Mouse (Mus musculus) cerebellum, adult (tissue): ENCODE data around the gene Col4a2.
A peak's percentile ranks its signal among the peaks of the same experiment; 100 is the strongest.
"Not testable (repeated sequence)": the region's sequence is repeated elsewhere in the genome, so short reads cannot be mapped to it uniquely, and the experiment has no call there.

ENCODE experiments used
- ATAC-seq: cut with Nextera tagmentation; 2 replicates; pipeline ENCODE4 v1.9.2; 2017; ENCODE audit warnings: mild to moderate bottlenecking, moderate library complexity, mixed read lengths; ENCODE audit not compliant: insufficient number of reproducible peaks, low FRiP score, low TSS enrichment

Gene Col4a2

DNA sequence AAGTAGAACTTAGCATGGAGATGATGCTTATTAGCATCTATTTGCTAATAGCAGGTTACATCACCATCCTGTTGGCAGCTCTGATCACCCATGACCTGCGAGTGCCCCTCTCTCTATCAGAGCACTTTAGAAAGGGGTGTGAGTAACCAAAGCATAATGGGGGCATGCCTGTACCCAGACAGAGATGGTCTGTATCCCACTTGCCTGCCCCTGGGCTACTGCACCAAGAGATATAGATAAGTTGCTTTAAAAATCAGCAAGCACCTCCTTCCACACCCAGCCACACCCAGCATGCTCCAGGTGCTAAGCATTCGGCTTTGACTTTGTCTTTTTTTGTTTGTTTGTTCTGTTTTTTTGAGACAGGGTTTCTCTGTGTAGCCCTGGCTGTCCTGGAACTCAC lies 163.3 kb downstream of the Col4a2 start:
- ATAC-seq = no peak

DNA sequence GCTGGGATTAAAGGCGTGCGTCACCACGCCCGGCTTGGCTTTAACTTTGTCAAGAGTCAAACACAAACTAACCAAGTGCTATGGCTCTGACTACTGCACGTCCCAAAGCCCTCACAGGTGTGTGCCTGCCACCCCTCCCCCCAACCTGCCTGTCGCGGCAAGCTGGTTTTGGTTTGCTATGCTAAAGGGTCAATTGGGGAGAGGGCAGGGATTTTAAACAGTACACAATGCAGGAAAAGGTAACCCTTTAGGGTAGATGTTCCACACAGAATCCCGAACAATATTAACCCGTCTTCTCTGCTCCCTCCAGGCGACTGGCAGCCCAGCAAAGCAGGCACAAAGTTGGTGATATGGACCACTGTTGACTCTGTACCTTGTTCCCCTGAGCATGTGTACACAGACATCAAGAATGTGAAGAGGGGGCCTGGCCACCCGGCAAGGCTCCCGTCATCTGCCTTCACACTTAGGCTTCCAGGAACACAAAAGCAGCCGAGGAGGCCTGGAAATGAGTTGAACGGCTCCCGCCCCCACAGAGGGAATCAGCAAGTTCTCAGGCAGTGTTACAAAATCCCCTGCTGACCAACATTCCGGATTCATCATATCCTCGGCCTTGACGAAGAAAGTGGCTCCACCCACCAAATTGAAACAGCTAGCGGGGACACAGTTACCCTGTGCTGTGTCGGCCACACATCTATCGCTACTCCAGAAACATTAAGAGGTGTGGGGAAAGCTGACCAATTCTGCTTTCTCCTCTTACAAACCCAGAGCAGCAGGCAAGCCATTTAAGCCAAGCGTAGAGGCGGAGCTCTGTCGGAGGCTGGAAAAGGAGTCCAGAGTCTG lies 164.0 kb downstream of the Col4a2 start:
- no peak for ATAC-seq

DNA sequence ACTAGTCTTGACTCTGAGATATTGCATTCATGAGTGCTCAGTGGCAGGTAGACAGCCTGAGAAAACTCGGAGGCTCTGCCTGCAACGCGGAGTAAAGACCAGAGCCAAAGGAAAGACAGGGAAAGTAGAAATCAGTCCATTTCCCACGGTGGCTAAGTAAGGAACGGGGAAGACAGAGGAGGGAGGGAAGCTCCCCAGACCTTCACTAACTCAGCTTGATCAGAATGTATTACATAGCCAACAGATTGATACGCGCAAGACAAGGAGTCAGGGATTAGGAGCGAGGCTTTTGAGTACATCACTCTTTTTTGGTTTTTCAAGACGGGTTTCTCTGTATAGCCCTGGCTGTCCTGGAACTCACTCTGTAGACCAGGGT lies 164.6 kb downstream of the Col4a2 start:
- ATAC-seq = no peak

DNA sequence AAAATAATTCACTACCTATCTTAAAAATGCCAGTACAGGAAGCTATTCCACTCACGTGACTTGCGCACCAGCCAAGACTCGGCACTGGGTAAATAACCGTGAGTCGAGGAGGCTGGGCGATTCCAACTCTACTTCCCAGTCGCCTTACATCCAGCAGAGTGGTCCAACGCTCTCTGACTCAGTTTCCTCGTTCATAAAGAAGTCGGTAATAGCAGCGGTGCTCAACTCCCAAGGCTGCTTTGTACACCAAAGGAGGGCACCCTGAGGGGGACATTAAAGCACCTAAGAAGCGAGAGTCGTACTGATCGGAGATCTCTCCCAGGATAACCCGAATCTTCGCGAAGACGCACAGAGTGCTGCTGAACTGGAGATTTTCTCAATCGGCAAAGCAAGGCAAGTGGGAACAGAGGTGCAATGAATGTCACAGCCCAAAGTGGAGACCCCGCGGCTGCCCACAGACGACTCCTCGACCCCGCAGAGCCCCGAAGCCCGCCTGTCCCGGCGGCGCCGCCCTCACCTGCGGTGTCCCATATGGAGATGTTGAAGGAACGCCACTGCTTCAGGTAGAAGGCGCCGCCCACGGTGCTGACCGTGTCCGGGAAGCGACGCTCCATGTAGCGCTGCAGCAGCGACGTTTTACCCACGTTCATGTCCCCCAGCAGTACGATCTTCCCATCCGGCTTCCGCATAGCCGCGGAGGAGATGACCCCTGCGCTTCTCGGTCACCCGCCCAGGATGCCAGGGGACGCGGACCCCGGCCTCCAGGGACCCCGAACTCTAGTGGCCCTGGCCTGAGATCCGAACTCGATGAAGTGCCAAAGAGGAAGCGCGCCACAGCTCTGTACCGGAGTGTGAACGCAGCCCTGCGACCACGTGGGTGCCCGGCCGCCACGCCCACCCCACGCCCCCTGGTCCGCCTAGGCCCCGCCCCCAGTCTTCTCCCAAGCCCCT lies 165.5 kb downstream of the Col4a2 start, which contains the start of gene Rab20:
TSS of gene Rab20 (minus strand) at position 900 of the 951 bp plus-strand sequence.
- ATAC-seq = no peak; the same call in 1 of the 2 replicates

DNA sequence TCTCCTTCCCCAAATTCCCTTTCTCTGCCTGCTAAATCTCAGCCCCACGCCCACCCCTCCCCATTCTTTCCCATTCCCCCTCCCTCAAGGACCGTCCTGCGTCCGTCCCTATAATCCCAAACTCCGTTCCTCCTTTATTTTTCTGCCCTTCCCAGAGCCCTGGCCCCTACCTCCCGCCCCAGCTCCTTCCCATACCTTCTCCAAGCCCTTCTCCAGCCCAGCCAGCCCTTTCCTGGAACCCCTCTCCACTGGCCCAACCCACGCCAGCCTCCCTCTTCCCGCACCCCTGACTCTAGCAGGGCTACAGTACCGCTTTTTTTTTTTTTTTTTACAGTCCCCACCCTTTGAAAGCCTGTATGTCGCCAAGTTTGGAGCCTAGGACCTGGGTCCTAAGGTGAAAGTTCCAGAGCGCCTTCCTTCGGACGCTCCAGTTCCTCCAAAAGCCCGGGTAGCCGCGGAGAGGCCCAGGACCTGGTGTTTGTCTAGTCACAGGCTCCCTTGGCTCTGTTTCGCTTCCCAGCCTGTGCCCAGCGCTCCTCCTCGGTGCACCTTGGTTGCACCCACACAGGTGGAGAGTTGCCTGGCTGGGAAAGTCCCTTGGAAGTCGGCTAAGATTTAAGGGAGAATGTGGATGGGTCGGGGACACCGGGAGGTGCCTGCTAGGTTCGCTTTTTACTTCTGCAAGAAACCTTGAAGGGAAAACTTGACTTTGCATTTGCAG lies 166.4 kb downstream of the Col4a2 start:
- no peak for ATAC-seq

DNA sequence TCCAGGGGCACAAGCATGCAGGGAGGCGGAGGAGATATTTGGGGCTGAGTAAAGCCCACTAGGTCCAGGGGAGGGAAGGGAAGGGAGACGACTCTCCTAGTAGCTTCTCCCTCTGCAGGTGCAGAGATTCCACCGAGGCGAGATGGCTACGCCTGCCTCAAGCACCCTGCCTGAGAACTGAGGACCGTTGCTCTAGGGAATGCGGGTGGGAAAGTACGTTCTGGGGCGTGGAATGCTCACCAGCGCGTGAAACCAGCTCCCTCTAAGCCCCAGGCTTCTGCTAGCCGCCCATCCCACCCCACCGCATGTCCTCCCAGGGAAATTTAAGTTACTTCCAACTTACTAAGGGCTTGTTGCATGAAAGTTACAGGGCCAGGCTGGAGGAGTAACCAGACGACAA lies 167.0 kb downstream of the Col4a2 start:
- ATAC-seq = no peak

DNA sequence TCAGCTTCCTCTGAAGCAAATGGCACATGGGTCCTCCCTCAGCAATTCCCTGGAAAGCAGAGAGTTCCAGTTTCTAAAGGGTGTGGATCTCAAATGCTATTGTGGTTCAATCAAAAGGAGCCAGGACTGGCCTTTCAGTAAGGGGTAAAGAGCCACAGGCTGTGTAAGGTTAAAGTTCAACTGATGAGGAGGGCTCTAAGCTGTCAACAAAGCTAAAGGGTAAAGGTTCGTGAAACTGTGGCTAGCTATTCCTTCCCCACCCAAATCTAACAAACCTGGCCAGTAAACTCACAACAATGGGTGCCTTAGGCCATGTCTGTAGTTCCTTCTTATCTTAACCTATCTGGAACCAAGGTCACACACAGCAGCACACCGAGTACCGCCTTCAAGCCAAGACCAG lies 169.3 kb downstream of the Col4a2 start:
- no peak for ATAC-seq

DNA sequence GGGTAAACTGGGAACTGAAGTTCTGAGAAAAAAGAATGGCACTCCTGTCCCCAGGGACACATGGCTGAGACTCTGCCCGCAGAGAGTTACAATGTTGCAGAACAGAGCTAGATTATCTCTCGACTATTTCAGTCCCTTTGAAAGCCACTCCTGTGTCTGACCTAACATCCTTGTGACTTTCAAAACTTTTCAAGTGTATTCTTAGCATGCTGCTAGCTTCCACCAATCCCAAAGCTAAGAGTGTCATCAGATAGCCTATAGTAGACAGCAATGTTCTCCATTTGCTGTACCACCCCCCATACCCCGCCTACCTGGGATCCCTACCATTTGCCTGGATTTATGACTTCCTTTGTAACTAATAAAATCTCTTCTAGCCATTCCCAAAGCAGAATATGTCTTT lies 169.9 kb downstream of the Col4a2 start:
- no peak for ATAC-seq

DNA sequence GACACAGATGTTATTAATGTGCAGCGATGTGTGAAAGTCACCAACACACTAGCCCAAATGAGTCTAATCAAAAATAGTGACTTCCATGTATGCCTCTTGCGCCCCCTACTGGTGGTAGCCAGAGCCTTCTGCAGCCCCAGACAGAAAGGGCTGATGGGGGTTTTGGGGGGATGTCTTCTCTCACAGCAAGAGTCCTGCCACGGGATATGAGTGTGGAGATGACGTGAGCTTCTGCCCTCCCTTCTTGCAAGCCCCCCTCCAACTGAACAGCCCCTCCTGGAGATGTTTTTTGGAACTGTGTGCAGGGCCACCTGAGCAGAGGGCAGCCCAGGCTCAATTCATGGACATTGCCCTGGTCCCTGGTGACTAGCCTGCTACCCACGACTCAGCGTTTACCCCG lies 173.5 kb downstream of the Col4a2 start:
- ATAC-seq = 0 out of 2 replicates have a peak, but pooled peaks have one; percentile 36

DNA sequence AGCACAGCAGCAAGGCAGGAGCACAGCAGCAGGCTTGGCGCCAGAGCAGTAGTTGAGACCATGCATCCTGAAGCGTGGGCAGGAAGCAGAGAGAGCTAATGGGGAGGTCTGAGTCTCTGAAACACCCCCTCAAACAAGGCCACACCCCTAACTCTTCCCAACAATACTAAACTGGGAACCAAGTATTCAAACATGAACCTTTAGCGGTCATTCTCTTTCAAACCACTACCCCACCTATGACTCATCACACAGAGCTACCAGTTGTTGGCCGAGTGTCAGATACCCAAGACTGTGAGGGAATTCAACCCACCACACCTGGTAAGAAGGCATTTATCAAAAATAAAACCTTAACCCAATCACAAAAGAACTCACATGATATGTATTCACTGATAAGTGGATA lies 174.6 kb downstream of the Col4a2 start:
- ATAC-seq = no peak

DNA sequence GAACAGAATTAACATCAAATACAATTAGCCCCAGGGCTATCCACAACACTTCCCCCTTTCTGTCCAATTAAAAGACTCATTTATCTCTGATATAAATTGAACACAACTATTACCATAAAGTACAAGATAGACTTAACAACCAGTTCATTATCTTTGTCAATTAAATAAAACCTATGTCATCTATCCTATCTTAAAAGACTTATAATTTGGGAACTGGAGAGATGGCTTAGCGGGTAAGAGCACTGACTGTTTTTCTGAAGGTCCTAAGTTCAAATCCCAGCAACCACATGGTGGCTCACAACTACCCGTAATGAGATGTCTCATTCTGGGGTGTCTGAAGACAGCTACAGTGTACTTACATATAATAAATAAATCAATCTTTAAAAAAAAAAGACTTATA lies 179.7 kb downstream of the Col4a2 start:
- ATAC-seq = not testable (repeated sequence)

DNA sequence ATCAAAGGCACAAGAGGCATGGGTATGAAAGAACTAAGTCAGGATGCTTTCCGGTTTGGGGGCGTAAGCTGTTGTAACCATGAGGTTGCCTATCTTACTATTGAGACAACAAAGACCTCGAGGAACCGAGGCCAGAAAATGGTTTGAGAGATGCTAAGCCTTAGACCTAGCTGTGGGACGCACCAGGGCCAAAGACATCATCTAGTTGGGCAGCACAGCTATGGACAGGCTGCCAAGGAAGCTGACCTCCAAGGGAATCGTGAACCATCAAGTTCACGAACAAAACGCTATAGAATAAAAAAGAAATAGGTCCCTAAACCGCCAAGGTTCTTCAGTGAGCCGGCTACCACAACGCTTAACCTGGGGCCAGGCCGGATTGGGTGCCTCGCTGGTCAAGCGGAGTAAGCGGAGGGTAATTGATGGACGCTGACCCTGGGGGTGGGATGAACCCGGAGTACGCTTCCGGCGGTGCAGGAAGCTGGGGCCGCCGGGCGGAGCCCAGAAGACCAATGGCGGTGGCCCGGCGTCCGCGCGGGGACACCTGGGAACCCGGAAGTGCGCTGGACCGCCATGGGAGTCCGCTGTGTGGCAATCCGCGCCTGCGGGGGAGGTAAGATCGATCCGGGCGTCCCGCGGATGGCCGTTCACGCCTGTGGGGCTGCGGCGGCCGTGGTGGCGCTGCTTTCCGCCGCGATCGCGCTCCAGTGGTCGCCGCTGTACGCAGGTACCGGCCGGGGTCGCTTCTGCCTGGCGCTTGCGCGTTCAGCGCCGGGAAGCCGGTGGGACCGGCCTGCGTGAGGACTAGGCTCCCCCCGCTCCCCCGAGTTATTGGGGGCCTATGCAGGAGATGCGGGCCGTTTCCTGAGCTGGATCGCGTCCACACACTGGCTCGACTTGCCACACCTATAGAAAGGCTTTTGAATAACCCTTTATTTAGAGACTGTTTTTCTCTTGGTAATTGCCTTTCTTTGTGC lies 184.7 kb downstream of the Col4a2 start, which contains the start of gene Naxd:
TSS of gene Naxd (plus strand) at position 490 of the 974 bp plus-strand sequence.
- ATAC-seq = peak; percentile 99

DNA sequence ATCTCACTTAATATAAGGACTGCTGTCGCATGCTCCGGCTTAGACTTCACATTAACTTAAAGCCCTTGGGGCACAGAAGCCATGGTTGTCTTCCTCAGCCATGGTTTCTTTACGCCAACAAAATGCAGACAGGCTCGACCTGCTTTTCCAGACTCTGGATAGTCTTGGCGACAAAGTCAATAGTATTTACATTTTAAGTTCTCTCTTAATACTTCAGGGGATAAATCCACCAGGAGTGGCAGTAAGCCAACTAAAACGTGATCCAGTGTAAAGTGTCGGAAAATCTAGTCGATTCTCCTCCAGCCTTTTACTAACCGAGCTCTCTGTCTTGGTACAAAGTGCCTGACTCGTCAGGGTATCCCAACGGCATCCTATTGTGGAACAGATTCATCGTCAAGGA lies 185.7 kb downstream of the Col4a2 start:
- no peak for ATAC-seq
